10 mouse cellular contexts compared by ENCODE assay signal in genomic region chr13:6757151-6757550, GRCm38 (mm10).
DNase-seq lines count a peak whose midpoint lies in the region; ATAC-seq and TF ChIP-seq lines count a peak whose summit lies in the region.
"Had no signal": no experiment of that assay in that cellular context is flagged by ENCODE, and none has a peak within 500 bp of the region (broad histone marks: within the 10 kb centered on the region; RNA-seq: fewer than 3 reads in every experiment).

No protein-coding gene starts in this region.

- no peak overlapping the region for H3K4me3 ChIP-seq in forebrain, embryonic 16.5 days (replicated peaks; ENCODE audit: low read length)
- H3K4me3 ChIP-seq in forebrain, embryonic 13.5 days: no peak overlapping the region
- no peak overlapping the region for H3K4me3 ChIP-seq in limb, embryonic 11.5 days (ENCODE audit: low read depth, low read length)
- H3K4me3 ChIP-seq in limb, embryonic 10.5 days: no peak overlapping the region
- H3K4me3 ChIP-seq in midbrain, postnatal 0 days (ENCODE audit: low read depth, low read length): no peak overlapping the region
- no peak overlapping the region for H3K4me3 ChIP-seq in lung, adult 2 months (replicated peaks; ENCODE audit: extremely low read depth, low read depth, low read length)

- H3K27me3 ChIP-seq in forebrain, embryonic 16.5 days (replicated peaks; ENCODE audit: control insufficient read depth, insufficient read depth, low read length): no peaks in the 10 kb centered on the region
- no peaks in the 10 kb centered on the region for H3K27me3 ChIP-seq in forebrain, embryonic 13.5 days
- no peaks in the 10 kb centered on the region for H3K27me3 ChIP-seq in limb, embryonic 11.5 days (ENCODE audit: control insufficient read depth, insufficient read depth, low read length)
- no peaks in the 10 kb centered on the region for H3K27me3 ChIP-seq in limb, embryonic 10.5 days (ENCODE audit: low read depth, poor library complexity, severe bottlenecking)
- peaks cover 20% of the 10 kb centered on the region for H3K27me3 ChIP-seq in Patski
- H3K27me3 ChIP-seq in midbrain, postnatal 0 days (ENCODE audit: insufficient read depth, low read length): no peaks in the 10 kb centered on the region

- H3K27ac ChIP-seq in forebrain, embryonic 16.5 days (ENCODE audit: low read length): no peak overlapping the region
- no peak overlapping the region for H3K27ac ChIP-seq in forebrain, embryonic 13.5 days
- no peak overlapping the region for H3K27ac ChIP-seq in limb, embryonic 11.5 days (replicated peaks; ENCODE audit: low read depth, low read length)
- H3K27ac ChIP-seq in limb, embryonic 10.5 days: no peak overlapping the region
- no peak overlapping the region for H3K27ac ChIP-seq in midbrain, postnatal 0 days (ENCODE audit: low read depth, low read length)

- in situ Hi-C loops in Patski (cut with MboI; ENCODE audit: low pct_unique_long_range_greater_than_20kb): loop anchor here (5.0 kb wide), 2 partner anchors 70 to 100 kb away; no protein-coding TSS in a partner anchor

- TF ChIP-seq POLR2A in lung, adult 2 months (IDR thresholded peaks at IDR 0.05; ENCODE audit: borderline replicate concordance, extremely low read depth, low read depth, low read length): no peak

- POLR2A ChIA-PET in Patski (lab: Charles Lee): no interaction called here

- no peak overlapping the region for H3K9ac ChIP-seq in forebrain, embryonic 16.5 days (replicated peaks; ENCODE audit: low read depth, low read length)
- no peak overlapping the region for H3K9ac ChIP-seq in forebrain, embryonic 13.5 days
- H3K9ac ChIP-seq in limb, embryonic 11.5 days (ENCODE audit: low read length): no peak overlapping the region
- H3K9ac ChIP-seq in midbrain, postnatal 0 days (replicated peaks; ENCODE audit: low read length, poor library complexity, severe bottlenecking): no peak overlapping the region

- H3K4me1 ChIP-seq in forebrain, embryonic 16.5 days (replicated peaks; ENCODE audit: control insufficient read depth, insufficient read depth, low read length): no peaks in the 10 kb centered on the region
- no peaks in the 10 kb centered on the region for H3K4me1 ChIP-seq in forebrain, embryonic 13.5 days
- H3K4me1 ChIP-seq in limb, embryonic 11.5 days (ENCODE audit: control insufficient read depth, insufficient read depth, low read length): no peaks in the 10 kb centered on the region
- no peaks in the 10 kb centered on the region for H3K4me1 ChIP-seq in limb, embryonic 10.5 days
- H3K4me1 ChIP-seq in midbrain, postnatal 0 days (ENCODE audit: insufficient read depth, low read length): no peaks in the 10 kb centered on the region
- no peaks in the 10 kb centered on the region for H3K4me1 ChIP-seq in lung, adult 2 months (ENCODE audit: control insufficient read depth, insufficient read depth, low read length)

- H3K4me2 ChIP-seq in forebrain, embryonic 16.5 days (ENCODE audit: low read length): no peak overlapping the region
- no peak overlapping the region for H3K4me2 ChIP-seq in forebrain, embryonic 13.5 days
- H3K4me2 ChIP-seq in limb, embryonic 11.5 days (ENCODE audit: low read depth, severe bottlenecking): no peak overlapping the region
- no peak overlapping the region for H3K4me2 ChIP-seq in midbrain, postnatal 0 days (ENCODE audit: low read depth, low read length, poor library complexity, severe bottlenecking)

- TF ChIP-seq CTCF in Patski (IDR thresholded peaks at IDR 0.05): peak; percentile 44
- peak; percentile 80 for TF ChIP-seq CTCF in midbrain, postnatal 0 days (IDR thresholded peaks at IDR 0.05)
- no peak for TF ChIP-seq CTCF in lung, adult 2 months (IDR thresholded peaks at IDR 0.05; ENCODE audit: insufficient read depth, low read length)

- CTCF ChIA-PET in Patski (lab: Charles Lee): no interaction called here

- DNase-seq in limb, embryonic 11.5 days (ENCODE audit: low spot score): peak; percentile 4
- no peak for DNase-seq in limb, embryonic 10.5 days (ENCODE audit: low spot score)
- no peak for DNase-seq in Patski (ENCODE audit: low read depth, low spot score)
- DNase-seq in midbrain, postnatal 0 days (ENCODE audit: low spot score): peak; percentile 41
- no peak for DNase-seq in lung, adult 18-20 months
- no peak for DNase-seq in lung, adult 2 months
- DNase-seq: gastrocnemius, postnatal 36 days had no signal

- no peaks in the 10 kb centered on the region for H3K9me3 ChIP-seq in forebrain, embryonic 16.5 days (ENCODE audit: control insufficient read depth, low read length)
- no peaks in the 10 kb centered on the region for H3K9me3 ChIP-seq in forebrain, embryonic 13.5 days (replicated peaks)
- no peaks in the 10 kb centered on the region for H3K9me3 ChIP-seq in limb, embryonic 11.5 days (ENCODE audit: control insufficient read depth, low read length)
- H3K9me3 ChIP-seq in limb, embryonic 10.5 days (replicated peaks): no peaks in the 10 kb centered on the region
- no peaks in the 10 kb centered on the region for H3K9me3 ChIP-seq in midbrain, postnatal 0 days (ENCODE audit: low read length)

- 88% methylated on average over 1 of the region's 1 CpGs for WGBS in forebrain, embryonic 16.5 days
- 90% methylated on average over 1 of the region's 1 CpGs for WGBS in forebrain, embryonic 13.5 days
- WGBS in limb, embryonic 11.5 days: 85% methylated on average over 1 of the region's 1 CpGs
- 79% methylated on average over 1 of the region's 1 CpGs for WGBS in limb, embryonic 10.5 days
- 100% methylated on average over 1 of the region's 1 CpGs for WGBS in midbrain, postnatal 0 days
- 92% methylated on average over 1 of the region's 1 CpGs for WGBS in lung, adult 2 months

- ATAC-seq in forebrain, embryonic 16.5 days: peak; percentile 43; the same call in 1 of the 2 replicates
- no peak for ATAC-seq in forebrain, embryonic 13.5 days
- ATAC-seq in limb, embryonic 11.5 days (ENCODE audit: insufficient number of reproducible peaks, low FRiP score, low TSS enrichment, low read depth): no peak
- no peak for ATAC-seq in Patski
- ATAC-seq in midbrain, postnatal 0 days (ENCODE audit: low FRiP score): no peak
- ATAC-seq: intestine, embryonic 16.5 days had no signal

- H3K36me3 ChIP-seq in forebrain, embryonic 16.5 days (ENCODE audit: control insufficient read depth, insufficient read depth): no peaks in the 10 kb centered on the region
- no peaks in the 10 kb centered on the region for H3K36me3 ChIP-seq in forebrain, embryonic 13.5 days (ENCODE audit: poor library complexity, severe bottlenecking)
- no peaks in the 10 kb centered on the region for H3K36me3 ChIP-seq in limb, embryonic 11.5 days (ENCODE audit: control insufficient read depth, insufficient read depth, low read length)
- no peaks in the 10 kb centered on the region for H3K36me3 ChIP-seq in limb, embryonic 10.5 days
- H3K36me3 ChIP-seq in midbrain, postnatal 0 days (ENCODE audit: insufficient read depth, low read length): no peaks in the 10 kb centered on the region

Comparison
In these comparisons a context has a peak if more than half of its experiments do, and no peak if none do; other contexts are left out.
1. DNase-seq: peak in limb, embryonic 11.5 days (single experiment) and midbrain, postnatal 0 days (single experiment); none in limb, embryonic 10.5 days (single experiment), Patski (single experiment), lung, adult 18-20 months (0 of 2) and lung, adult 2 months (single experiment).